Mouse (Mus musculus) inflammation-experienced regulatory T-cells, adult 6 months (primary cell): Measurements from ENCODE around the gene Ak6. TPM values are rescaled to one million over a fixed set of nuclear protein-coding genes. Genes with fewer than 3 reads are reported as not detected.

ENCODE experiments used
- ATAC-seq: one replicate; pipeline ENCODE4 v1.8.0; 2017
- polyA plus RNA-seq, 3 experiments: library from polyadenylated mRNA; unstranded; fragments of 100-300 nt; shearing (Covaris generic); gene quantifications; one replicate each; pipeline ENCODE4 v1.2.1; 2017

The Ak6 gene
- polyA plus RNA-seq = 100 to 1,000 TPM; 109 to 138 (median 137) TPM

GRCm38 (mm10) chr13:100650550-100651438 is at the start of gene Ak6, which contains the start of gene Rad17:
Gene Ak6 (plus strand): TSS chr13:100650979.
Gene Rad17 (minus strand): TSS chr13:100651051.
- ATAC-seq = peak; percentile 86

GRCm38 (mm10) chr13:100601034-100601433 is 49.7 kb upstream of the Ak6 start:
- ATAC-seq = no peak

DNA sequence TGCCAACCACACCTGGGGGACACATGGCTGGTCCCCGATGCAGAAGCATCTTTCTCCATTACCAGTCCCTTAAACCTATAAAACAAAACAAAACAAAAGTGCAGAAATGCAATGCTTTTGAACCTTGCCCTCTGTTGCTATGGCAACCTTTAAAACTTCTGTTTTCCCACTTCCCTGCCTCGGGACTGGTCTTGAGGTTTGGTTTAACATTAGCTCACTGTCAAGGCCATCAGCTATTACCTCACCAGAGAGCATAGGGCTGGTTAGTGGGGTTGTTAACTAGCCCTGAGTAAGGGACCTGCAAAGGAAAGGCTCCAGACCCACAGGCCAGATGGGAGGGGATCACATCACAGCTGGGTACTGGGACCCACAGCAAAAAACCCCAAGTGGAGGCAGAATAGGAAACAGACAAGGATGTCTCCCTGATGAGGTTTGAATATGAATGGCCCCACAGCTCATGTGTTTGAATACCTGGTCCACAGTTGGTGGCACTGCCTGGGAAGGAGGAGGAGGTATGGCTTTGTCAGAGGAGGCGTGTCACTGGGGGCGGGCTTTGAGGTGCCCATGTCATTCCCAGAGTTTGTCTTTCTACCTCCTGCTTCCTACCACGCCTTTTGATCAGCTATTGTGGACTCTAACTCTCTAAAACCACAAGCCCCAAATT is 48.4 kb upstream of the Ak6 start:
- no peak for ATAC-seq

DNA sequence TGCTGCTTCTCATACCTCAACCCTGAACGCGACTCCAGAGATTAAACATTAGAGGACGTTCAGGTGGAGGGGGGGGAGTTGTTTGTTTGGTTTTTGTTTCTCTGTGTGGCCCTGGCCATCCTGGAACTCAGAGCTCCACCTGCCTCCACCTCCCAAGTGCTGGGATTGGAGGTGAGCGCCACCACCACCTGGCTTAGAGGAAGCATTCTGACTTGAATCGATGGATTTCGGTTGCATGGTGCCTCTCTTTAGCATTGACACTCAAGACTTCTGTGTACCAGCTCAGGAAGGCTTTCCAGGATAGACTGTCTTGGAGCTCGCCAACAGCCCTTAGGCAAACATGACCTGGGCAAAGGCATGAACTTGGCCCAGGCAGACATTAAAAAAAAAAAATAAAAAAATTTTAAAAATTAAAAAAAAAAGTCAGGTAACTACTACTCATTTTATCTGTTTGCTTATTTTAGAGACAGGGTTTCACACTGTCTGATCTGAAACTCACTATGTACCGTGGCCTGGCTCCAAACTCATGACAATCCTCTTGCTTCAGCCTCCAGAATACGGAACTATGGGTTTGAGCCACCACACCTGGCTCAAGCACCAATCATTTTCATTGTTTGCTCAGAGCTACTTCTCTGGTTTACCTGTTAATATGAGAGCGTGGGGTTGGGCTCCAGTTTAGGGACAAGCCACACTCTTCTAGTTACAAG is 47.6 kb upstream of the Ak6 start:
- no peak for ATAC-seq

GRCm38 (mm10) chr13:100603738-100604095 is 47.1 kb upstream of the Ak6 start:
- ATAC-seq = no peak

- no peak for ATAC-seq
Observed at GRCm38 (mm10) chr13:100605845-100606244, 44.9 kb upstream of the Ak6 start.

- no peak for ATAC-seq
Observed at GRCm38 (mm10) chr13:100607756-100608155, 43.0 kb upstream of the Ak6 start.

DNA sequence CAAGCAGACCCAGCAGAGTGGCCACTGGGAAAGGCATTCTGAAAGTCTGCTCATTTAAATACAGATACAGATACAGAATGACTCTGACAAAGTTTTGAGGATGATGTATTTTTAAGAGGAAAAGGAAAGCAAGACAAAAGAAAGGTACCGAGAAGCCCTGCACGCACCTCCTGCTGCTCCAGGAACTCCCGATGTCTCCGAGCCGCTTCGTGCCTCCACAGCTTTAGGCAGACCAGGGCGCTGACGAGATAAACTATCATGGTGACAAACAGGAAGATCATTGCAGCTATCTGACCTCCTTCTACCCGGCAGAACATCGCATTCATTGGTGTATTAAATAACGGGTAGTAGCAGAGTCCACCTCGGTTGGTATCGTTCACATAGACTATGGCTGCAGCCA is 39.5 kb upstream of the Ak6 start:
- ATAC-seq = no peak

- no peak for ATAC-seq
Observed at GRCm38 (mm10) chr13:100612251-100612650, 38.5 kb upstream of the Ak6 start.

DNA sequence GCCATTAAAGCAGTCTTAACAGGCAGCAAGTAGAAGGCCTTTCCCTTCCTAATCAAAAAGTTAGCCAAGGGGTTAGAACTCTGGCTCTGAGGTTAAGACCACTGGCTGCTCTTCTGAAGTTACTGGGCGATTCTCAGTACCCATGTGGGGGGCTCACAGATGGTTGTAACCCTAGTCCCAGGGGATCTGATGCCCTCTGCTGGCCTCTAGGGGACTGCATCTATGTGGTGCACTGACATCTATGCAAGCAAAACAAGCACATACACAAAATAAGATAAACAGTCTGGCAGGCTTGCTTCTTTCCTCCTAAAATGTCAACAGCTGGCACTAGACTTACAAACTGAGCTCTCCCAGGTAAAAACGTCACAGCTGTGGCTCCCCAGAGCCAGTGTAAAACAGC is 37.9 kb upstream of the Ak6 start:
- no peak for ATAC-seq

DNA sequence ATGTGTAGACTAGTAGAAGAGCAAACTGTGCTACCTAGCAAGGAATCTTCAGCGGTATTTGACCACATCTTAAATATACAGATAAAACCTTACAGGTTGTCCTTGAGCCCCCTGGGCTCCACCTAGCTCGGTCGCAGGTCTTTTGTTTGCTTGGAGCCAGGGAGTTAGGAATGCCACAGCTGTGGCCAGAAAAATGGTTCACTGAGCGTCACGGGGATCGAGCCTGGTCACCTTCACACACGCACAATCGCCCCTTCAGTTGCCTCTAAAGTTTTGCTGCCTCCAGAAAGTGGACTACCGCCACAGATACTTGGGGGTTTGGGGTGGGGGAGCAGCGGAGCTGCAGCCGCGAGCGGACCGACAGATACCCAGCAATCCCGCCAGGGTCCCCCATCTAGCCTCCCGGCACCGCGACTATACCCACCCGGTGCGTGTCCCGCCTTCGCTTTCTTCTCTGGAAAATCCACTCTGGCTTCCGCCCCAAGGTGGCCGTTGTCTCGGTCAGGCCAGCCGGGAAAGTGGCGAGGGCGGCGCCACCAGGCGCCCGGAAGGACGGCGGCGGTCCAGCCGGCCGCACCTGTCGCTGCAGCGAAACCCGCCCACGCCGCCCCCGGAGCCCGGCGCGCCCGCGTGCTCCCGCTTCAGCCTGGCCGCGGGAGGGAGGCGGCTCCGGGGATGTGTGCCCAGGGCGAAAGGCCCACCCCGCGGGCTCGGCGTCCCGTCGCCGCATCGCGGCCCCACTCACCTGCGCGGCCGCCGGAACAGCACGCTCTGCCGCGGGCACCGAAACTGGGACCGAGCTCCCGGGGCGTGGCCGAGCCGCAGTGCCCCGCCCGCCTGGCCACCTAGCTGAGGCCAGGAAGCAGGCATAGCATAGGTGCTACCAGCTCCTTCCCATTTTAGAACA is 34.3 kb upstream of the Ak6 start, which contains the start of gene Marveld2:
Marveld2 (minus strand) TSS at position 791 of the 907 bp plus-strand sequence.
- ATAC-seq = peak; percentile 74

DNA sequence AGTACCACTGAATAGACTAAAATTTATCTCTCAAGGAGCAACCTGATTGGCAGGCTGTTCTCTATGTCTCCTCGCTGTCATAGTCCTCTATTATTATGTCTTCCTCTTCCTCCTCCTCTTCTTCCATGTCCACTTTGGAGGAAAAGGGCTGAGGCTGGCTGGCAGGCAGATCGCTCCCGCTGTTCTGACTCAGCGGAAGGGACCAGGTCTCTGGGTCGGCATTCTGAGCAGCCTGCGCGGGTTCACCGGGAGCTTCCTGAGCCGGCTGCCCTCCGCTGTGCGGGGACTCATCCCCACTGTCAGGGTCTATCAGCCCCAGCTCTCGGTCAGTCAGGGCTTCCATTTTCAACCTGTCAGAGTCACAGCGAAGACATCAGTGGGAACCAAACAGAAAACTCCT is 33.2 kb upstream of the Ak6 start:
- no peak for ATAC-seq

DNA sequence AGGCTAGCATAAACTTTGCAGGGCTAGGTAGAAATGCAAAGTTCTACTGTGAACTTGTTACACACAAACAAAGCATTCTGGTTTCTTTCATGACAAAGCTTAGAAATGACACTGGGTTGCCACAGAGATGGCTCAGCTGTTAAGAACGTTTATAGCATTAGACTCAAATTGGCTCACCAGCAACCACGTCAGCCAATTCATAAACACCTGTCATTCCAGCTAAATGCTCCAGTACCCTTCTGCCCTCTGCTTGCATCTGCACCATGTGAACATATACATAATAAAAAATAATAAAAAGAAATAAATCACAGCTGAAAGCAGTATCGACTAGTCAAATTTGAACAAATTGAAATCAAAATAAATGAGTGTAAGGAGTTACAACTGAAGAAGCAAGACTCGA is 28.5 kb upstream of the Ak6 start:
- ATAC-seq = no peak

DNA sequence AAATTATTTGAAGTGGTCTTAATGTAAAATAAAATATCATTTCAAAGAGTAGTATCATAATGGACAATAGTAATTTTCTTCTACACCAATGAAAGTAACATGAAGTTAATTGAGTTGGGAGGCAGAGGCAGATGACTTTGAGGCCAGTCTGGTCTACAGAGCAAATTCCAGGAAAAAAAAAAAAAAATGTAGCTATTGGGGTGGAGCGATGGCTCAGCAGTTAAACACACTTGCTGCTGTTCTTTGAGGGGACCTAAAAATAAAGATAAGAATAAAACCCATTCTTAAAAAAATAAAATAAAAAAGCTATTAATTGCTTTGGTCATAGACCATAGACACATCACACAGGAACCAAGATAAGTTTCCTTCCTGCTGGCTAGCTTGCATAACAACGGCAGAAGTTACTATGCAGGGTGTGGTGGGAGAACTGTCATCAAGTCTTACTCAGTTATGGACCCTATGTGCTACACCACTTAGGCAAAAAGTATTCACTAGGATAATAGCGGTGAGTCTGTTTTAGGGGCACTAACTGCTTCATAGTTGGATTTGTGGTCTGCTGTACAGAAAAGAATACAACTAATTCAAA is 16.6 kb upstream of the Ak6 start:
- no peak for ATAC-seq

GRCm38 (mm10) chr13:100642471-100643209 is 8.1 kb upstream of the Ak6 start:
- ATAC-seq = no peak

GRCm38 (mm10) chr13:100648223-100648622 is 2.6 kb upstream of the Ak6 start:
- ATAC-seq = no peak

- no peak for ATAC-seq
Observed at GRCm38 (mm10) chr13:100651439-100652186, 834 bp downstream of the Ak6 start, which contains the start of gene Taf9. Gene Taf9 (plus strand): TSS chr13:100651579.

- no peak for ATAC-seq
Observed at GRCm38 (mm10) chr13:100658091-100658490, 7.3 kb downstream of the Ak6 start.

- ATAC-seq = peak; percentile 77
Observed at GRCm38 (mm10) chr13:100659864-100660456, 9.2 kb downstream of the Ak6 start.
